Mouse (Mus musculus) midbrain, embryonic 16.5 days (tissue): ENCODE measurements around the gene 9930111J21Rik1. TPM values are rescaled to one million over a fixed set of nuclear protein-coding genes. Genes with fewer than 3 reads are reported as not detected.
"Not testable (repeated sequence)": the region's sequence is repeated elsewhere in the genome, so short reads cannot be mapped to it uniquely, and the experiment has no call there.

ENCODE experiments used
- ATAC-seq: fragments of 200-750 bp; cut with Nextera tagmentation; 2 replicates; pipeline ENCODE4 v1.8.0; 2017; ENCODE audit warnings: moderate TSS enrichment
- H3K27ac ChIP-seq: fragments of 300-500 bp; sonication (generic); 2 replicates; pipeline ENCODE4 v1.5.1; 2014; ENCODE audit warnings: mild to moderate bottlenecking, low read length, mixed read lengths
- H3K27me3 ChIP-seq: fragments of 300-500 bp; sonication (generic); 2 replicates; pipeline ENCODE4 v1.6.1; 2014; ENCODE audit warnings: low read depth, low read length, mixed read lengths; ENCODE audit not compliant: control insufficient read depth, insufficient read depth
- H3K36me3 ChIP-seq: fragments of 300-500 bp; sonication (generic); 2 replicates; pipeline ENCODE4 v1.6.1; 2014; ENCODE audit warnings: mild to moderate bottlenecking, low read length, moderate library complexity, mixed read lengths; ENCODE audit not compliant: control insufficient read depth, insufficient read depth
- H3K4me1 ChIP-seq: fragments of 300-500 bp; sonication (generic); 2 replicates; pipeline ENCODE4 v1.6.1; 2014; ENCODE audit warnings: mild to moderate bottlenecking, low read length, mixed read lengths; ENCODE audit not compliant: control insufficient read depth, insufficient read depth
- H3K4me2 ChIP-seq: fragments of 300-500 bp; sonication (generic); 2 replicates; pipeline ENCODE4 v1.6.1; 2014; ENCODE audit warnings: mild to moderate bottlenecking, low read length, mixed read lengths
- H3K4me3 ChIP-seq: fragments of 300-500 bp; sonication (generic); 2 replicates; pipeline ENCODE4 v1.5.1; 2014; ENCODE audit warnings: low read depth, mild to moderate bottlenecking, low read length, moderate library complexity, mixed read lengths
- H3K9ac ChIP-seq: fragments of 300-500 bp; sonication (generic); 2 replicates; pipeline ENCODE4 v1.6.1; 2014; ENCODE audit warnings: low read depth, low read length, mixed read lengths
- H3K9me3 ChIP-seq: fragments of 300-500 bp; sonication (generic); replicated peaks from 2 replicates; pipeline ENCODE4 v1.6.1; 2014; ENCODE audit warnings: mild to moderate bottlenecking, low read length, mixed read lengths; ENCODE audit not compliant: control insufficient read depth, poor library complexity, severe bottlenecking
- WGBS: fragments of 180-500 bp; shearing (Covaris S2); extraction: QIAGEN DNeasy Blood & Tissue Kit; methylation state at CpG from one replicate; pipeline ENCODE4 v1.1.7; 2014; 5-methylcytosine and 5-hydroxymethylcytosine counted together
- polyA plus RNA-seq: library from polyadenylated mRNA; unstranded; fragments of >200 nt; fragmentation: Nextera tagmentation; extraction: Ambion mirVana; gene quantifications from 2 replicates; pipeline ENCODE4 v1.2.1, GENCODE M21; 2015

The 9930111J21Rik1 gene
- polyA plus RNA-seq, 1 experiment from 2014 or later: 0.28 TPM

DNA sequence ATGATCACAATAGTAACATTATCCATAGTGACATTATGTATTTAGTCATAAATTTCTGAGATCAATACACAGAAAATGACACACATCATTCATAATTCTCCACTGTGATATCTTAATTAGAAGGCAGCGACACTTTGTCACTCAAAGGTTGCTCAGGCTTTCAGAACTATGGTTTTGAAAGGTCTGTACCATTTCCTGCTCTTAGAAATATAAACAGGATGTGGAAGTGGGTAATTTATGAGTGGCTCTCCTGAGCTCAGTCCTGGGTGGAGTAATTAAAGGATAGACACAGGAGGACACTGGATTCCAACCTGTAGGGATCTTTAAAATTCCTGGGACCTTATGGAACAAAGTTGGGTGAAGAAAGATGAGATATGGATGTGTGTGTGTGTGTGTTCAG, 45.8 kb downstream of the 9930111J21Rik1 start:
- ATAC-seq, H3K9me3 ChIP-seq, H3K4me1 ChIP-seq, H3K27me3 ChIP-seq, H3K4me3 ChIP-seq, H3K36me3 ChIP-seq, H3K9ac ChIP-seq, H3K4me2 ChIP-seq, H3K27ac ChIP-seq: not testable (repeated sequence)
- 78% methylated on average over 1 of the region's 1 CpGs for WGBS

GRCm38 (mm10) chr11:48928068-48928467, 51.1 kb downstream of the 9930111J21Rik1 start:
- not testable (repeated sequence) for ATAC-seq, H3K36me3 ChIP-seq, H3K9me3 ChIP-seq, H3K27ac ChIP-seq, H3K4me1 ChIP-seq, H3K4me2 ChIP-seq, H3K4me3 ChIP-seq, H3K27me3 ChIP-seq, H3K9ac ChIP-seq
- WGBS: 92% methylated on average over 1 of the region's 1 CpGs

GRCm38 (mm10) chr11:48926437-48926836, 52.8 kb downstream of the 9930111J21Rik1 start:
- not testable (repeated sequence) for H3K36me3 ChIP-seq, H3K4me3 ChIP-seq, ATAC-seq, H3K4me1 ChIP-seq, H3K9ac ChIP-seq, H3K9me3 ChIP-seq, H3K27me3 ChIP-seq, H3K4me2 ChIP-seq, H3K27ac ChIP-seq

DNA sequence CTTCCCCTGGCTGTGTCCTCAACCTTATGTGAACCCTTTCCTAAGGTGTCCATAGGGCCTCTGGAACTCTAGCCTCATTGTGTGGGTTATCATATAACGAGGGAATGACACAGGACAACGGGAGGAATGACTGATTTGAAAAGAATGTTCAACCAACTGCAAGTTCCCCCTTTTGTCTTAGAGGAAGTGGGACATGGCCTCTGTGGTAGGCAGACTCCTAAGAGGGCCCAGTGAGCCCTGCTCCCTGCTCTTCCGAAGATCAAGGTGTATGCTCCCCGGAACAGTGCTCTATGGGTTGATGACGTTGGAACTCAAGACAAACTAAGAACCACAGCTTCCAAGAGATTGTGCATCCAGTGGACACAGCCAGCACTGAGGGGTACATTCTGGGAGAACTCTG, 55.4 kb downstream of the 9930111J21Rik1 start:
- WGBS: 84% methylated on average over 5 of the region's 5 CpGs
- H3K9me3 ChIP-seq, H3K9ac ChIP-seq, H3K4me2 ChIP-seq, H3K27me3 ChIP-seq, H3K27ac ChIP-seq, H3K4me3 ChIP-seq, ATAC-seq, H3K4me1 ChIP-seq, H3K36me3 ChIP-seq: not testable (repeated sequence)

GRCm38 (mm10) chr11:48918380-48918779, 60.8 kb downstream of the 9930111J21Rik1 start:
- H3K27ac ChIP-seq: no peak overlapping the region
- no peaks in the 10 kb centered on the region for H3K27me3 ChIP-seq
- no peaks in the 10 kb centered on the region for H3K36me3 ChIP-seq
- H3K4me1 ChIP-seq: no peaks in the 10 kb centered on the region
- H3K9ac ChIP-seq: no peak overlapping the region
- no peak overlapping the region for H3K4me3 ChIP-seq
- WGBS: 86% methylated on average over 3 of the region's 3 CpGs
- ATAC-seq: no peak
- H3K9me3 ChIP-seq: no peaks in the 10 kb centered on the region
- no peak overlapping the region for H3K4me2 ChIP-seq

- Histone ChIP-seq H3K27ac (no peak overlapping the region), H3K4me3 (no peak overlapping the region), H3K9me3 (no peaks in the 10 kb centered on the region), H3K4me1 (no peaks in the 10 kb centered on the region), H3K27me3 (no peaks in the 10 kb centered on the region), H3K36me3 (no peaks in the 10 kb centered on the region), H3K9ac (no peak overlapping the region), H3K4me2 (no peak overlapping the region)
- WGBS: 91% methylated on average over 1 of the region's 1 CpGs
- ATAC-seq: no peak
These were observed 65.6 kb downstream of the 9930111J21Rik1 start for GRCm38 (mm10) chr11:48913611-48914010.

DNA sequence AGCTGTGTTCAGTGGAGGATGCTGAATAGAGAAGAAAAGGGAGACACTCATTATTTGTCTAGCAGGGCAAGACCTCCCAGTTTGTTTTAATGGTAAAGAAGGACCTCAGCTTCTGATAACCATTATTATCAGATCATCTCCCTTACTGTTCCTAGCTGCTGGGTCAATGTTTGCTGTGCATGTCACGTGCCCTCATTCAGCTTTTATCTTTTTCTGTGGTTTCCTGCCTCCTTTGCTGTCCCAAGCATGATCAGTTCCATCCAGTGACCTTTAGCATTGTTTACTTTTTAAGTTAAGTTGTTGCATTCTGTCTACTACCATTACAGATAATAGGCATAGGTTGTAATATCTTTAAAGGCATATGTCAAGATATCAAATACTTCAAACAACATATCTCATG, 70.7 kb downstream of the 9930111J21Rik1 start:
- no peak for ATAC-seq
- 42% methylated on average over 1 of the region's 1 CpGs for WGBS
- Histone ChIP-seq H3K4me1 (no peaks in the 10 kb centered on the region), H3K36me3 (no peaks in the 10 kb centered on the region), H3K4me2 (no peak overlapping the region), H3K27ac (no peak overlapping the region), H3K9ac (no peak overlapping the region), H3K4me3 (no peak overlapping the region), H3K9me3 (no peaks in the 10 kb centered on the region), H3K27me3 (no peaks in the 10 kb centered on the region)

DNA sequence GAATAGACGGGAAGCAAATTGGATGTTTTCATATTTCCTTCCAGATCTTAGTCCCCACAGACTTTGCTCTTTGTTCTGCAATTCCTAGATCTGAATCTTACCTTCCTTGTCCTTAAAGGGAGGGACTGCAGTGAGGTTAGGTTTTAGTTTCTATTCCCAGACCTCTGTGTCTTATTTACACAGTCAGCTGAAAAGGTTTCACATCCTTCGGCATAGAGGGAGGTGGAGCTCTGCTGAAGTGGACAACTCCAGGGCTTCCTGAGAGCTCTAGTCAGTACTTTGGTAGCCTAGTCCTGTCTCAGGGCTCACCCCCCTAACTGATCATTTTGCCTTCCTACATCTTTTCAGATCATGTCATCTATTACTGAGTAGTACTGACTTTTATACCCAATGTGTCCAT, 77.2 kb downstream of the 9930111J21Rik1 start, which contains the start of gene Gm5431:
Gene Gm5431 (minus strand): TSS at position 194 of the 400 bp plus-strand sequence.
- Histone ChIP-seq H3K4me1 (no peaks in the 10 kb centered on the region), H3K4me3 (no peak within 1 kb of the TSS), H3K9ac (no peak within 1 kb of the TSS), H3K27ac (no peak within 1 kb of the TSS), H3K27me3 (no peaks in the 10 kb centered on the region), H3K36me3 (no peaks in the 10 kb centered on the region), H3K4me2 (no peak within 1 kb of the TSS), H3K9me3 (no peaks in the 10 kb centered on the region)
- WGBS: 74% methylated on average over 2 of the region's 2 CpGs
- no peak for ATAC-seq

DNA sequence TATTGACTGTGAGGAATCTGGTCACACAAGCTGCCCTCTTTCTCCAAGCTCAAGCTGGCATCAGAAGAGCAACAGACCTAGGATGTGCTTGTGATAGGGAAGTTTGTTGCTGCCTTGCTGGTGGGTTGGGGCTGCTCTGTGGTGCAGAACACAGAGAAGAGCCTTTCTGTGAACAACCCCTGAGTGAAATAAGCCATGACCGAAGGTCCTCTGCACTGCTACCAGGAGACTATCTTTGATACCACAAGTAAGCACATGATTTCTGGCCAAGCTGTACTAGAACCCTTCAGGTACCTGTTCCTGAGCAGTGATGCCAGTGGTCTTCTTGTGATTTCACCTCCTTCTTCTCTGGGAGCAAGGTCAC, 77.6 kb downstream of the 9930111J21Rik1 start:
- 100% methylated on average over 1 of the region's 1 CpGs for WGBS

More for the DNA sequence above, 77.6 kb downstream of the 9930111J21Rik1 start:
- not testable (repeated sequence) for H3K4me2 ChIP-seq, ATAC-seq, H3K27ac ChIP-seq, H3K4me3 ChIP-seq, H3K9ac ChIP-seq, H3K9me3 ChIP-seq, H3K36me3 ChIP-seq, H3K27me3 ChIP-seq, H3K4me1 ChIP-seq
